Mouse (Mus musculus): ENCODE data around the gene Fbn1. TPM values are rescaled to one million over a fixed set of nuclear protein-coding genes. Genes with fewer than 3 reads are reported as not detected.

Fbn1 gene
- polyA plus RNA-seq (2017; shearing (Covaris generic)) = 0.29 TPM

DNA sequence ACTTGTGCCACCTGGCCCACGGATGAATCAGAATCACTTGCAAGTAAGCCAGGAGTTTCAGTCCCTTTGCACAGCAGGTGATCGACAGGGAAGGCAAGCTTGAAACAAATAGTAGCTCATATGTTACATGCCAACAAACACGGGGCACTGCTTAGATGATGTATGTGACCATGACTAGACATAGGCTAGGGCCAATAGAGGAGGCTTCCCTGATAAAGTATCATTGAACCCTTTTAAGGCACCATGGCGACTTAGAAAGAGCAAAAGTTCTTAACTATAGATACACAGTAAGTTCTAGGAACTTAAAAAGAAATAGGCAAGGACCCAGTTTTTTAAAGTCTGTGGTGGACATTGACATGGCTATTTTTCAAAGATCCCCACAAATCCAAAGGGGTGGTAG, at the start of gene Fbn1:
TSS of gene Fbn1 (minus strand) at position 101 of the 400 bp plus-strand sequence.

DNA sequence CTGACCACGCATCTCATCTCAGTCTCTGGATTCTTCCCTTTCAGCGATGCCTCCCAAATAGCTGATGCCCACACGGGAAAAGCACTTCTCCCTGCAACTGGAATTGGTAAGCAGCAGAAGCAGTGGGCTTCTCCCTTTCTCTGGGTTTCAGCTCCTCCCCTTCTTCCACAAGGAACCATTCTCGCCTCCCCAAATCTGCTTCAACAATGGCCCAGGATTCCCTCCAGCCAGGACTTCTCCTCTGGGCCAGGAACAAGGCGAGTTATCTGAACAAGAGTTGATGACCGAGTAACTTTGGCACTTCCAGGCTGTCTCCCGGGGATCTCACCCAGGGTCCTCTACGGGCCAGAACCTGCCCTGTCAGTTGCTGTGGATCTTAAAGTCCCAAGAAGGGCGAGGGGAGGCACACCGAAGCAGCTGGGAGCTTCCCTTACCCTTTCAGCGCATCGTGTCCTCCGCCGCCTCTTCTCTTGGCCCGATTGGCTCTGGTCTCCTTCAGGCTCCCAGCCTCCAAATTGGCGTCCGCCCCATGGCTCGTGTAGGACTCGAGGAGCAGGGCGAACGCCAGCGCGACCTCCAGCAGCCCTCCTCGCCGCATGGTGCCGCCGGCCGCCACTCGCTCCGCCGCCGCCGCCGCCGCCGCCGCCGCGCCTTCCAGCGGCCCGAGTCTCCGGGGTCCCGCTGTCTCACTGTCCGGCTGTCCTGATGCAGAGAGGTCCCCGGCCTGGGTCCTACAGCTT, 2.6 kb downstream of the Fbn1 start, which contains the start of gene Gm9913:
TSS of gene Gm9913 (plus strand) at position 84 of the 740 bp plus-strand sequence.

Other genes with a start within 250 kb of the Fbn1 start
- gene Gm9913, start 2.9 kb downstream of the Fbn1 start, polyA plus RNA-seq (2017; shearing (Covaris generic)) = not detected
- 8.4 TPM for gene Cep152, start 117.1 kb upstream of the Fbn1 start, polyA plus RNA-seq (2017; shearing (Covaris generic))
- gene Eid1, start 165.1 kb upstream of the Fbn1 start, polyA plus RNA-seq (2017; shearing (Covaris generic)) = 18.0 TPM
- 0.38 TPM for gene Shc4, start 216.2 kb upstream of the Fbn1 start, polyA plus RNA-seq (2017; shearing (Covaris generic))

All from effector memory CD4-positive, alpha-beta T cell, adult 7 months (primary cell).